Mouse (Mus musculus): ENCODE measurements around the gene Olfr64. TPM values are rescaled to one million over a fixed set of nuclear protein-coding genes. Genes with fewer than 3 reads are reported as not detected.

Gene Olfr64
- polyA plus RNA-seq (2017; shearing (Covaris generic)) = not detected

DNA sequence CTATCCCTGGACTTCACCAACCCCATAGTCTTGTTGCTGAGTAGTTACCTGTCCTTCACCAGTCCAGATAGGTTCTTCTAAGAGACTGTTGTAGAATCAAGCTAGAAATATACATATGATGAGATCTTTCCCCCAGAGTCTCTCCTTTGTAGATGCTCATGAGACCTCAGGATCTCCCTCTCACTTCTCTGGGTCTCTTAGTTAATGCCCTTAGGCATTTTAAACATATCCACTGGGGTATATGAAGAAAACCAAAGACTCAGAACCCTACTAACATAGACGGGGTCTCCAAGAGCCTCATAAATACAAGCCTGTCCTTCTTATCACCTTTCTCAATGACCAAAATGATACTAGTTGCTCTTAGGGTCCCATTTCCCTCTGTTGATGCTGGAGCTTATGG is at the start of gene Olfr64:
Olfr64 (minus strand) TSS at position 101 of the 400 bp plus-strand sequence.

GRCm38 (mm10) chr7:103934264-103934663 is 40.0 kb upstream of the Olfr64 start, which contains the start of gene Olfr632:
TSS of gene Olfr632 (plus strand) at chr7:103934347.

DNA sequence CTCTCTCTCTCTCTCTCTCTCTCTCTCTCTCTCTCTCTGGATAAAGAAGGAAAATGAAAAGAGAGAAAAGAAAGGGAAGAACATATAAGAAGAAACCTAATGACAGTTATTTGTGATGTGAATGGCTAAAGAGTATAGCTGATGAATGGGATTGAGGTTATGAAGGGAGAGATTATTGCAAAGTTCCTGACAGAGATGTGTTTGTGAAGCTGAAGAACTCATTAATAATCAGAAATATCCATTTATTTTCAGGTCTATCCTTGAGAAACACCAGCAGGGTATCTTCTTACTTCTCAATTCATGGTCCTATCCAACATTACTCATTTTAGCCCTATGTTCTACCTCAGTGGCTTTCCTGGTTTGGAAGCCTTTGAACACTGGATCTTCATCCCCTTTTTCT is 34.2 kb upstream of the Olfr64 start, which contains the start of gene Olfr631:
Olfr631 (plus strand) TSS at position 301 of the 400 bp plus-strand sequence.

GRCm38 (mm10) chr7:103903187-103903586 is 8.9 kb upstream of the Olfr64 start, which contains the start of gene Olfr65:
TSS of gene Olfr65 (plus strand) at chr7:103903487.

DNA sequence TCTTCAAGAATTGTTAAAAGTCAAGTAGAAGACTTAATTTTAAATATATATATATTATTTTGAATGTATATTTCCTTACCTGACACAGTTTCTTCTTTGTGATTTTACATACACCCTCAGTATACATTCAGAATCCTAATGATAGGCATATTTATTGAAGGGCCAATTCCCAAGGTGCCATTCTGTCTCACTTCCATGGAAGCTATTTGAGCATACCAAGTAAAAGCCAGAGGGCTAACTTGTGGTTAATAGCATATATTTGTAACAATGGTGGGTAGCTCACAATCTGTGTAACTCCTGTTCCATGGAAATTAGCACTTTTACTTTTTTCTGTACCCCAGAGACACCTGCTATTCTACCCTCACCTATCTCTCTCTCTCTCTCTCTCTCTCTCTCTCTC is 8.1 kb downstream of the Olfr64 start, which contains the start of gene Olfr66:
Olfr66 (minus strand) TSS at position 101 of the 400 bp plus-strand sequence.

GRCm38 (mm10) chr7:103853090-103853489 is 41.2 kb downstream of the Olfr64 start, which contains the start of gene Hbb-y:
TSS of gene Hbb-y (minus strand) at chr7:103853216.

GRCm38 (mm10) chr7:103843034-103843433 is 51.3 kb downstream of the Olfr64 start, which contains the start of gene Hbb-bh1:
TSS of gene Hbb-bh1 (minus strand) at chr7:103843164.

DNA sequence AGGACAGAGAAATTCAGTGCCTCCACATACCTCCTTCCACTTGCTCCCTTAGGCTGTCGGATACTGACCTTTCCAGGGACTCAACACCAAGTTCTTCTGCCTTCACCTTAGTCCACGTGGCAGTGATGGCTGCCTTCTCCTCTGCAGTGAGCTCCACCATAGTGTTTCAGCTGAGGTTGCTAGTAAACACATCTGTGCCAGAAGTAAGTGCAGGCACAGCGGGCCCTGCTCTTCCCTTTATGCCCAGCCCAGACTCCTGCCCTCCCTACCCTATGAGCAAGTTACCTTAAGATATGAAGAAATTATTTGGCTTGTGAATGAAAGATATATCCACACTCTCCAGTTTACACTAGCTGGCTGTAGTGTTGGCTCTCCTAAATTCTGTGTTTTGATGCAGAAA is 54.0 kb downstream of the Olfr64 start, which contains the start of gene Hbb-bh2:
Hbb-bh2 (minus strand) TSS at position 253 of the 400 bp plus-strand sequence.

Other genes with a start within 250 kb of the Olfr64 start
- gene Olfr623, start 230.8 kb downstream of the Olfr64 start, polyA plus RNA-seq (2017; shearing (Covaris generic)) = not detected
- not detected for gene Olfr624, start 223.3 kb downstream of the Olfr64 start, polyA plus RNA-seq (2017; shearing (Covaris generic))
- not detected for gene Olfr625-ps1, start 211.8 kb downstream of the Olfr64 start, polyA plus RNA-seq (2017; shearing (Covaris generic))
- gene Olfr243, start 179.8 kb downstream of the Olfr64 start, polyA plus RNA-seq (2017; shearing (Covaris generic)) = not detected
- gene Olfr628, start 164.1 kb downstream of the Olfr64 start, polyA plus RNA-seq (2017; shearing (Covaris generic)) = not detected
- not detected for gene Olfr629, start 149.5 kb downstream of the Olfr64 start, polyA plus RNA-seq (2017; shearing (Covaris generic))
- not detected for gene Olfr630, start 137.2 kb downstream of the Olfr64 start, polyA plus RNA-seq (2017; shearing (Covaris generic))
- gene Olfr69, start 122.9 kb downstream of the Olfr64 start, polyA plus RNA-seq (2017; shearing (Covaris generic)) = not detected
- gene Olfr68, start 114.8 kb downstream of the Olfr64 start, polyA plus RNA-seq (2017; shearing (Covaris generic)) = not detected
- not detected for gene Olfr67, start 102.7 kb downstream of the Olfr64 start, polyA plus RNA-seq (2017; shearing (Covaris generic))
- 106 TPM for gene Hbb-bt, start 80.5 kb downstream of the Olfr64 start, polyA plus RNA-seq (2017; shearing (Covaris generic))
- 546 TPM for gene Hbb-bs, start 66.4 kb downstream of the Olfr64 start, polyA plus RNA-seq (2017; shearing (Covaris generic))
- gene Hbb-bh2, start 54.0 kb downstream of the Olfr64 start, polyA plus RNA-seq (2017; shearing (Covaris generic)) = not detected
- gene Hbb-bh1, start 51.3 kb downstream of the Olfr64 start, polyA plus RNA-seq (2017; shearing (Covaris generic)) = not detected
- not detected for gene Hbb-y, start 41.3 kb downstream of the Olfr64 start, polyA plus RNA-seq (2017; shearing (Covaris generic))
- not detected for gene Olfr66, start 8.2 kb downstream of the Olfr64 start, polyA plus RNA-seq (2017; shearing (Covaris generic))
- gene Olfr65, start 9.0 kb upstream of the Olfr64 start, polyA plus RNA-seq (2017; shearing (Covaris generic)) = not detected
- not detected for gene Olfr631, start 34.3 kb upstream of the Olfr64 start, polyA plus RNA-seq (2017; shearing (Covaris generic))
- not detected for gene Olfr632, start 39.9 kb upstream of the Olfr64 start, polyA plus RNA-seq (2017; shearing (Covaris generic))
- not detected for gene Olfr633, start 50.0 kb upstream of the Olfr64 start, polyA plus RNA-seq (2017; shearing (Covaris generic))
- 0.04 TPM for gene Olfr635, start 76.7 kb upstream of the Olfr64 start, polyA plus RNA-seq (2017; shearing (Covaris generic))
- not detected for gene Olfr638, start 104.3 kb upstream of the Olfr64 start, polyA plus RNA-seq (2017; shearing (Covaris generic))
- gene Olfr639, start 122.8 kb upstream of the Olfr64 start, polyA plus RNA-seq (2017; shearing (Covaris generic)) = not detected
- not detected for gene Olfr640, start 131.1 kb upstream of the Olfr64 start, polyA plus RNA-seq (2017; shearing (Covaris generic))
- gene Olfr641, start 141.0 kb upstream of the Olfr64 start, polyA plus RNA-seq (2017; shearing (Covaris generic)) = not detected
- gene Olfr642, start 158.2 kb upstream of the Olfr64 start, polyA plus RNA-seq (2017; shearing (Covaris generic)) = not detected
- not detected for gene 4930516K23Rik, start 167.0 kb upstream of the Olfr64 start, polyA plus RNA-seq (2017; shearing (Covaris generic))
- gene Olfr644, start 177.4 kb upstream of the Olfr64 start, polyA plus RNA-seq (2017; shearing (Covaris generic)) = not detected
- not detected for gene Olfr645, start 191.0 kb upstream of the Olfr64 start, polyA plus RNA-seq (2017; shearing (Covaris generic))
- gene Olfr646, start 210.4 kb upstream of the Olfr64 start, polyA plus RNA-seq (2017; shearing (Covaris generic)) = not detected
- gene Ubqln5, start 235.3 kb upstream of the Olfr64 start, polyA plus RNA-seq (2017; shearing (Covaris generic)) = not detected
- not detected for gene Olfr643, start 242.9 kb upstream of the Olfr64 start, polyA plus RNA-seq (2017; shearing (Covaris generic))
- gene Ubqln3, start 248.8 kb upstream of the Olfr64 start, polyA plus RNA-seq (2017; shearing (Covaris generic)) = not detected